Mouse (Mus musculus): ENCODE data around the gene Agxt2. TPM values are rescaled to one million over a fixed set of nuclear protein-coding genes. Genes with fewer than 3 reads are reported as not detected.

Agxt2 gene
- polyA plus RNA-seq, 1 experiment from 2014 or later: not detected

- H3K27me3 ChIP-seq (replicated peaks; ENCODE audit: low read depth, poor library complexity, severe bottlenecking): no peaks in the 10 kb centered on the region
- no peak overlapping the region for H3K4me3 ChIP-seq
- 91% methylated on average over 1 of the region's 1 CpGs for WGBS
- DNase-seq (ENCODE audit: low spot score): no peak
- peaks cover 50% of the 10 kb centered on the region for H3K36me3 ChIP-seq (replicated peaks)
- no peaks in the 10 kb centered on the region for H3K4me1 ChIP-seq
- no peaks in the 10 kb centered on the region for H3K9me3 ChIP-seq
- no peak overlapping the region for H3K27ac ChIP-seq (replicated peaks)
Observed at GRCm38 (mm10) chr15:10442275-10442674, 83.9 kb downstream of the Agxt2 start.

- no peaks in the 10 kb centered on the region for H3K27me3 ChIP-seq (replicated peaks; ENCODE audit: low read depth, poor library complexity, severe bottlenecking)
- no peak overlapping the region for H3K27ac ChIP-seq (replicated peaks)
- H3K9me3 ChIP-seq: no peaks in the 10 kb centered on the region
- WGBS: 88% methylated on average over 3 of the region's 3 CpGs
- no peak overlapping the region for H3K4me3 ChIP-seq
- peaks cover 80% of the 10 kb centered on the region for H3K36me3 ChIP-seq (replicated peaks)
- no peak for DNase-seq (ENCODE audit: low spot score)
- H3K4me1 ChIP-seq: no peaks in the 10 kb centered on the region
Observed at GRCm38 (mm10) chr15:10447102-10447501, 88.8 kb downstream of the Agxt2 start.

Other genes with a start within 250 kb of the Agxt2 start
- 0.10 and 0.50 TPM in 2 replicates for gene Prlr, start 181.3 kb upstream of the Agxt2 start, polyA plus RNA-seq (2016; fragmentation: Nextera tagmentation; extraction: Ambion mirVana)
- gene Gm21973, start 33.2 kb upstream of the Agxt2 start, polyA plus RNA-seq (2016; fragmentation: Nextera tagmentation; extraction: Ambion mirVana): not detected in 2 replicates
- gene Dnajc21, start 112.0 kb downstream of the Agxt2 start, polyA plus RNA-seq (2016; fragmentation: Nextera tagmentation; extraction: Ambion mirVana): 11.6 and 13.0 TPM in 2 replicates
- 134 and 138 TPM in 2 replicates for gene Brix1, start 127.4 kb downstream of the Agxt2 start, polyA plus RNA-seq (2016; fragmentation: Nextera tagmentation; extraction: Ambion mirVana)
- 53.9 and 58.2 TPM in 2 replicates for gene Rad1, start 127.5 kb downstream of the Agxt2 start, polyA plus RNA-seq (2016; fragmentation: Nextera tagmentation; extraction: Ambion mirVana)
- gene Ttc23l, start 200.1 kb downstream of the Agxt2 start, polyA plus RNA-seq (2016; fragmentation: Nextera tagmentation; extraction: Ambion mirVana): not detected in 2 replicates